Mouse (Mus musculus) right cerebral cortex, postnatal 4 days (tissue): ENCODE results near the gene Wdr82.

Experiments
- DNase-seq: peaks from one replicate; pipeline ENCODE4 v3.0.0-alpha.2; 2022

Wdr82 gene

GRCm38 (mm10) chr9:106227790-106228429 lies 57.2 kb downstream of the Wdr82 start:
- no peak for DNase-seq

DNA sequence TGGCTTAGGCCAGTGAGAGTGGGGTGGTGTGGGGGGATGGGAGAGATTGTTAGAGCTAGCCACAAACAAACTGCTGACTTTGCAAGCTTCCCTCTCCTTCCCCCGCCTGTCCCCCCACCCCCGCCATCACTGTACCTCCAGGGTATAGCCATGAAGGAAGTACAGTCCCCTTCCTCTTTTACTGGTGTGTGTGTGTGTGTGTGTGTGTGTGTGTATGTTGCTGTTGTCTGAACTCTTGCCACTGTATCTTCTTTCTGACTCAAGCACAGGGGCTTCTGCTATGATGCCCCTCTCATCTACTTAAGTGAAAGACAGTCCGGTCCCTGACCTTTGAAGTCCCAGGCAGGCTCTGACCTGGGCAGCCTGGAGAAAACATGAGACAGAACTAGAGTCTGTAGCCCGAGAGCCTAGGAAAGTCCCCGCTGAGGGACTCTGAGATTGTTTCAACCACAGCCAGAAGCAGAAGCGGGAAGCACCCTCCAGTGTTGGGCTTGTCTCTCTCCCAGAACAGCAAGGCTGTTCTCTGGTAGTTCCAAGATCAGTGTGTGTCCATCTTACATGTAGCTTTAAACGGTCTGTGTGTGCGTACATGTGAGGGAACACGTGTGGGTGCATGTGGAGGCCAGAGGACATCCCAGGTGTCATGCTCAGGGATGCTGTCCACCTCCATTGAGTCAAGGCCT lies 59.5 kb downstream of the Wdr82 start:
- DNase-seq, result no peak

- DNase-seq, result no peak
Measured at GRCm38 (mm10) chr9:106230734-106231106, 60.0 kb downstream of the Wdr82 start.

DNA sequence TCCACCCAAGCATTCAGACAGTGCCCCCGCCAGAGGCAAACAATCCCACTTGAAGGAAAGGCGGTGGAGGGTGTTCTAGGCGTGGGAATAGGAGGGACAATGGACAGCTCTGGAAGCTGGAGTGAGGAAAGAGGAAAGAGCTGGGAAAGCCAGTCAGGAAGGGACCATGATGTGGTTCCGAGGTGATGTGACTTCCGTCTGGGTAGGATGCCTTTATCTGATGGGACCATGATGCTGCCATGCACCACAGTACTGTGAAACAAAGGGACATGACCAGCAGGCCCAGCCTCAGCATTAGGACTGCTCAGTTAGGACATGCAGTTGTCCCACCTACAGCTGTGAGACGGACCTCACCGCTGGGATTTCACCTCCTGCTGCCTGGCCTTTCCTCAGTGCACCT lies 60.5 kb downstream of the Wdr82 start:
- DNase-seq, result no peak

DNA sequence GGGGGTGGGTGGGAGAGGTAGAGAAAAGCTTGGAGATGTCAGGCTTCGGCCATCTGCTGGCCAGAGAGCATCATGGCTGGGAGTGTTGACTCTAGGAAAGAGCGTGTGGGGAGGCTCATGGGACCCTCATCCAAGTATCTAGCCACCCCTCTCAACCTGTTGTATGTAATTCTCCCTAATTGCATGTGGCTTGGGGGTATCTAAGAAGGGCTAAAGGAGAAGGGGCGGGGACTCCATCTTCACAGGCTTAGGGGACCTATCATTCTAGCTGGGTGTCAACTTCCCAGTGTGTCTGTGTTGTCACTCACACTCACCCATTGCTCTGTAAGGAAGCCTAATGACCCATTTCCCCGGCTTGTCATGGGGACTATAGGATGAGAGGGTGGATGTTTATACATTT lies 61.1 kb downstream of the Wdr82 start:
- DNase-seq, result no peak

DNA sequence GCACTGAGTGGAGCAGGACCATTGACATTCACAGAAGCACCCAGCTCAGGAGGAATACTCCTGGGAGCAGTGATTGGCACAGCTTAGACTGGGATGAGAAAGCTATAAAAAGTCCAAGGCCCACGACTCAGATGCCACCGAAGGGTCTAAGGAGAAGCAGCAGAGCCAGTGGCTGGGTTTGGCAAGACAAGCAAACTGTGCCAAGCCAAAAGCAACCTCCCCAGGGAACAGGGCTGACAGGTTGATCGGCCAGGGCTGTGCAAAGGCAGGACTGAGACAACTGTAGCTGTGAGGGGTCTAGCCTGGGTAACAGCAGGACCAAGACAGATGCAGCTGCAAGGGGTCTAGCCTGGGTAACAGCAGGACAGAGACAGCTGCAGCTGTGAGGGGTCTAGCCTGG lies 62.2 kb downstream of the Wdr82 start:
- no peak for DNase-seq

DNA sequence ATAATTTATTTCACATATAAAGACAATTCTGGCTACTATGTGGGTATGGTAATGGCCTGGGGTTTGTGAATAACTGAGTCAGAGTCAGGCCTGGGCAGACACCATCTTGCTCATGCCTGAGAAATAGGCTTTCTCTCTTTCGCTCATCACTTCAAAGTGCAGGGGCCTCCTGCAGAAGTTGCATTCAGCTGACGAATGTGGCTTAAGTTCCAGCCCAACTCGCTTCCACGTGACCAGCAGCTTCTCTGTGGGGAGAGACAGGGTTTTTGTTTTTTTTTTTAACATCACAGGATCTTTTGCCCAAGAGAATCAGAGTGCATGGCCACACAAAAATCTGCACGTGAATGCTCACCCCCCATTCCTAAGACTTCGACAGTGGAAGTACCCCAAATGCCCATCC lies 63.2 kb downstream of the Wdr82 start:
- DNase-seq, result no peak

GRCm38 (mm10) chr9:106235194-106235830 lies 64.6 kb downstream of the Wdr82 start:
- DNase-seq, result no peak

DNA sequence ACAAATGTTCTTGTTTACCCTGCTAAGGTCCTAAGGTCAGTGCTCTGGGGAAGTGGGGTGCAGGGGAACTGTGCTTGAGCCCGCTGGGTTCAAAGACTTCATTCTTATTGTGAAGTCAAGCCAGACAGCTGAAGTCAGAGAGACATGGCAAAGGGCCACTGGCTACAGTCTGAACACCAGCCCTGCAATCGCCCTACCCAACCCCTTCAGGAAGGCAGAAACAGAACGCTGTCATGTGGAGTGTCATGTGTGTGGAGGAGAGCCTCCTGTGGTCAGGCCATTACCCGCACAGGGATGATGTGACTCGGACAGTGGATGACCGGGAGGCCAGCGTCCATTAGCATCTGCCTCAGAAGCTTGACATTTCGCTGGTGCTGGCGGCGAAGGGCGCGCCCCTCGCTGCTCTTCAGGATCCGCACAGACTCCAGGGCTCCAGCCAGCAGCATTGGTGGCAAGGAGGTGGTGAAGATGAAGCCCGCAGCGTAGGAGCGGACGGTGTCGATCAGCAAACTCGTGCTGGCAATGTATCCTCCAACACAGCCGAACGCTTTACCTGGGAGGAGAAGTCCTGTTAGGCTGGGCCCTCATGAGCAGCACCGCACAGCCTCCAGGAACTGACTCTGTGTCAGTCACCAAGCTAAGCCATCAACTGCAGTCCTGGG lies 65.6 kb downstream of the Wdr82 start:
- DNase-seq, result no peak

DNA sequence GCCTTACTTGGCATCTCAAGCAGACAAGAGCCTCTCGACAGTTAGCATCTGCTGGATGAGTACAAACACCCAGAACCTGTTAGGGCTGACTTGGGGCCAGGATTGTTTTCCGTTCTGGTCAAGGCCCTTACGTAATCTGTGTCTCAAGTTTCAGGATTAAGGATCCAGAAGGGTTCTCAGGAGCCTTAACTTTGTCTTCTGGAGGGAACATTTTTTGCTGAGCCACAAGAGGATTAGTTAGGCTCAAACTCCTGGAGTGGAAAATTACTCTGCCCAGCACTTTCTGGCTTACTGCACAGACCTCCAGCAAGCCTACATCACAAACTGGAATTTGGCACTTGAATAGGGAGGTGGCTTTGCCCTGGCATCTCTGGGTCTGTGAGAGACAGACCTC lies 66.1 kb downstream of the Wdr82 start:
- no peak for DNase-seq

- no peak for DNase-seq
Measured at GRCm38 (mm10) chr9:106237401-106237800, 66.7 kb downstream of the Wdr82 start.

DNA sequence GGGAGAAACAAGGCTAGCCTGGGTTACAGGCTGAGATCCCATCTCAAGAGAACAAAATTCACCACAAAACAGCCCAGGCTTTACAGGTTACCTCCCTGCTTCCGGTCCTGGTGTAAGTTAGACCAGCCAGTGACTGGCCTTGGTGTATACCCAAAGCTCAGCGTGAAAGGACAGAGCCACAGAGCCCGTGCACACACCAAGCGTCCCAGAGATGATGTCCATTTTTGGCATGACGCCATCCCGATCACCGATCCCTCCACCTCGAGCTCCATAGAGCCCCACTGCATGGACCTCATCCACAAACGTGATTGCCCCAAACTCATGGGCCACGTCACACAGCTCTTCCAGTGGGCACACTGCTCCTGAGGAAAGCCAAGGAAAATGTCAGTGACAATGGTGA lies 67.2 kb downstream of the Wdr82 start:
- DNase-seq, result no peak
